Mouse (Mus musculus): ENCODE results near the gene Cyfip1. TPM values are rescaled to one million over a fixed set of nuclear protein-coding genes. Genes with fewer than 3 reads are reported as not detected.

Gene Cyfip1
- polyA plus RNA-seq, 1 experiment from 2014 or later = 54.5 TPM

DNA sequence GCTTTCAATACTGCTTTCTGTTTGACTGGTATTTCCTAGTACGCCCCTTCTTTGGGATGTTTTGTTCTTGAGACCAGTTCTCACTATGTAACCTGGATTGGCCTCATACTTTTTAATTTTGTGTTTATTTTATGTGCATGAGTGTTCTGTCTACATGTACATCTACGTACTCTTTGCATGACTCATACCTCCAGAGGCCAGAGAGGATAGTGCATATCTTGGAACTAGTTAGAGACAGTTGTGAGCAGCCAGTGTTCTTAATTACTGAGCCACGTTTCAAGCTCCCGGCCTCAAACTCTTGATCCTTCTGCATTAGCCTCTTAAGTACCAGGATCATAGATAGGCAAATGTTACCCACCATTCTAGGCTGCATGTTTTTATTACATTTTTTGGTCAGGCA lies 96.8 kb downstream of the Cyfip1 start:
- DNase-seq (ENCODE audit: low spot score) = no peak
- no peak overlapping the region for H3K4me3 ChIP-seq (ENCODE audit: low read depth, low read length)
- H3K27ac ChIP-seq (ENCODE audit: low read depth, low read length) = no peak overlapping the region
- WGBS = 89% methylated on average over 4 of the region's 4 CpGs
- H3K36me3 ChIP-seq (ENCODE audit: control insufficient read depth, insufficient read depth, low read length) = no peaks in the 10 kb centered on the region; the same call in 1 of the 2 replicates
- H3K27me3 ChIP-seq (replicated peaks; ENCODE audit: control insufficient read depth, insufficient read depth, low read length) = no peaks in the 10 kb centered on the region
- no peaks in the 10 kb centered on the region for H3K4me1 ChIP-seq (ENCODE audit: control insufficient read depth, insufficient read depth, low read length)
- H3K9me3 ChIP-seq (replicated peaks; ENCODE audit: control insufficient read depth, low read length) = no peaks in the 10 kb centered on the region
- no peak overlapping the region for H3K4me2 ChIP-seq (ENCODE audit: low read length)
- ATAC-seq = no peak
- H3K9ac ChIP-seq (ENCODE audit: low read length) = no peak overlapping the region

DNA sequence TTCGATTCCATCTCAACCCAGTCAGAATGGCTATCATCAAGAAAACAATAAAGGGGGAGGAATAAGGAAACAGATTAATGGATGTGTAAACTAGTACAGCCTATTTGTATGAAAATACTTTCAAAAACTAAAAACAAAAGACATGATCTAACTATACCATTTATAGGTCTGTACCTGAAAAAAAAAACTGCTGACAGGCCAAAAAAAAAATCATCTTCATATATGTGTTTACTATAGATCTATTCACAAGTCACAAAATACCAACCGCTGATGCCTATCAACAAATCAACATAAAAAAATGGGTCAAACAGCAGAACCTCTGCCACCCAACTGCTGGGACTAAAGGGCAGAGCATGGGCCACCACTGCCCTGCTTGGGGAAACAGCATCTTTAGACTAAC lies 114.5 kb downstream of the Cyfip1 start:
- no peak overlapping the region for H3K4me3 ChIP-seq (ENCODE audit: low read depth, low read length)
- DNase-seq (ENCODE audit: low spot score) (no peak), ATAC-seq (no peak)
- no peak overlapping the region for H3K4me2 ChIP-seq (ENCODE audit: low read length)
- H3K9ac ChIP-seq (ENCODE audit: low read length) = no peak overlapping the region
- WGBS = 97% methylated on average over 2 of the region's 2 CpGs
- H3K27me3 ChIP-seq (replicated peaks; ENCODE audit: control insufficient read depth, insufficient read depth, low read length) = no peaks in the 10 kb centered on the region
- 0 out of 2 replicates have a peak, but pooled peaks cover 6% of the 10 kb centered on the region for H3K9me3 ChIP-seq (replicated peaks; ENCODE audit: control insufficient read depth, low read length)
- 0 out of 2 replicates have a peak, but pooled peaks cover 1% of the 10 kb centered on the region for H3K4me1 ChIP-seq (ENCODE audit: control insufficient read depth, insufficient read depth, low read length)
- no peak overlapping the region for H3K27ac ChIP-seq (ENCODE audit: low read depth, low read length)
- H3K36me3 ChIP-seq (ENCODE audit: control insufficient read depth, insufficient read depth, low read length) = peaks cover 8% of the 10 kb centered on the region; the same call in 1 of the 2 replicates

GRCm38 (mm10) chr7:55957178-55957577 lies 115.6 kb downstream of the Cyfip1 start:
- H3K36me3 ChIP-seq (ENCODE audit: control insufficient read depth, insufficient read depth, low read length) = peaks cover 8% of the 10 kb centered on the region; the same call in 1 of the 2 replicates
- H3K4me3 ChIP-seq (ENCODE audit: low read depth, low read length) = no peak overlapping the region
- no peak overlapping the region for H3K27ac ChIP-seq (ENCODE audit: low read depth, low read length)
- 0 out of 2 replicates have a peak, but pooled peaks cover 2% of the 10 kb centered on the region for H3K4me1 ChIP-seq (ENCODE audit: control insufficient read depth, insufficient read depth, low read length)
- no peak overlapping the region for H3K4me2 ChIP-seq (ENCODE audit: low read length)
- ATAC-seq (no peak), DNase-seq (ENCODE audit: low spot score) (no peak)
- 0 out of 2 replicates have a peak, but pooled peaks cover 6% of the 10 kb centered on the region for H3K9me3 ChIP-seq (replicated peaks; ENCODE audit: control insufficient read depth, low read length)
- no peak overlapping the region for H3K9ac ChIP-seq (ENCODE audit: low read length)
- no peaks in the 10 kb centered on the region for H3K27me3 ChIP-seq (replicated peaks; ENCODE audit: control insufficient read depth, insufficient read depth, low read length)
- WGBS = 93% methylated on average over 3 of the region's 3 CpGs

- Histone ChIP-seq H3K4me3 (ENCODE audit: low read depth, low read length) (no peak overlapping the region), H3K4me1 (ENCODE audit: control insufficient read depth, insufficient read depth, low read length) (peaks cover 5% of the 10 kb centered on the region; the same call in 1 of the 2 replicates), H3K4me2 (ENCODE audit: low read length) (no peak overlapping the region), H3K9me3 (replicated peaks; ENCODE audit: control insufficient read depth, low read length) (0 out of 2 replicates have a peak, but pooled peaks cover 6% of the 10 kb centered on the region), H3K27me3 (replicated peaks; ENCODE audit: control insufficient read depth, insufficient read depth, low read length) (no peaks in the 10 kb centered on the region), H3K27ac (ENCODE audit: low read depth, low read length) (no peak overlapping the region), H3K9ac (ENCODE audit: low read length) (no peak overlapping the region), H3K36me3 (ENCODE audit: control insufficient read depth, insufficient read depth, low read length) (peaks cover 8% of the 10 kb centered on the region; the same call in 1 of the 2 replicates)
- 96% methylated on average over 4 of the region's 4 CpGs for WGBS
- ATAC-seq (no peak), DNase-seq (ENCODE audit: low spot score) (no peak)
Measured at GRCm38 (mm10) chr7:55957916-55958315, 116.4 kb downstream of the Cyfip1 start.

GRCm38 (mm10) chr7:55959801-55960200 lies 118.3 kb downstream of the Cyfip1 start:
- no peak overlapping the region for H3K4me3 ChIP-seq (ENCODE audit: low read depth, low read length)
- no peaks in the 10 kb centered on the region for H3K9me3 ChIP-seq (replicated peaks; ENCODE audit: control insufficient read depth, low read length)
- no peak overlapping the region for H3K9ac ChIP-seq (ENCODE audit: low read length)
- no peaks in the 10 kb centered on the region for H3K27me3 ChIP-seq (replicated peaks; ENCODE audit: control insufficient read depth, insufficient read depth, low read length)
- no peak for ATAC-seq
- H3K27ac ChIP-seq (ENCODE audit: low read depth, low read length) = no peak overlapping the region
- H3K4me1 ChIP-seq (ENCODE audit: control insufficient read depth, insufficient read depth, low read length) = peaks cover 9% of the 10 kb centered on the region; the same call in 1 of the 2 replicates
- no peak for DNase-seq (ENCODE audit: low spot score)
- no peaks in the 10 kb centered on the region for H3K36me3 ChIP-seq (ENCODE audit: control insufficient read depth, insufficient read depth, low read length)
- no peak overlapping the region for H3K4me2 ChIP-seq (ENCODE audit: low read length)
- WGBS = 96% methylated on average over 3 of the region's 3 CpGs

DNA sequence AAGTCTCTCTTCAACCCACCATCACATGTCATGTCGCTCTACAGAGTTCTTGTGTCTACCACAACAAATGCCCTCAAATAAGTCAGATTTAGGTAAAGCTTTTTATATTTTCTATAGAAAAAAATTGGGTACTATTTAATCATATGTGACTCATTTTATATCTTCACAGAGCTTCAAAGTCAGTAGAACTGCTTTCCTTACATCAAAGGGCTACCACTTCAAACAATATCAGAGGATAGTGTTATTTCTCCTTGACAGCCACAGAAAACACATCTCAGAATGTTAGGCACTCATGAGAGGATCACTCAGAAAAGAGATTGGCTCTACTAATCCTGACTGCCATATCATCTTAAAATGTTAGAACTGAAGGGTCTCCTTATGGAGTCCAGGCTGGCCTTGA lies 119.0 kb downstream of the Cyfip1 start:
- DNase-seq (ENCODE audit: low spot score) = no peak
- H3K36me3 ChIP-seq (ENCODE audit: control insufficient read depth, insufficient read depth, low read length) = no peaks in the 10 kb centered on the region
- no peak overlapping the region for H3K4me2 ChIP-seq (ENCODE audit: low read length)
- no peaks in the 10 kb centered on the region for H3K9me3 ChIP-seq (replicated peaks; ENCODE audit: control insufficient read depth, low read length)
- WGBS = 98% methylated on average over 1 of the region's 1 CpGs
- no peaks in the 10 kb centered on the region for H3K27me3 ChIP-seq (replicated peaks; ENCODE audit: control insufficient read depth, insufficient read depth, low read length)
- peaks cover 9% of the 10 kb centered on the region; the same call in 1 of the 2 replicates for H3K4me1 ChIP-seq (ENCODE audit: control insufficient read depth, insufficient read depth, low read length)
- no peak overlapping the region for H3K27ac ChIP-seq (ENCODE audit: low read depth, low read length)
- no peak overlapping the region for H3K4me3 ChIP-seq (ENCODE audit: low read depth, low read length)
- no peak for ATAC-seq
- H3K9ac ChIP-seq (ENCODE audit: low read length) = no peak overlapping the region

DNA sequence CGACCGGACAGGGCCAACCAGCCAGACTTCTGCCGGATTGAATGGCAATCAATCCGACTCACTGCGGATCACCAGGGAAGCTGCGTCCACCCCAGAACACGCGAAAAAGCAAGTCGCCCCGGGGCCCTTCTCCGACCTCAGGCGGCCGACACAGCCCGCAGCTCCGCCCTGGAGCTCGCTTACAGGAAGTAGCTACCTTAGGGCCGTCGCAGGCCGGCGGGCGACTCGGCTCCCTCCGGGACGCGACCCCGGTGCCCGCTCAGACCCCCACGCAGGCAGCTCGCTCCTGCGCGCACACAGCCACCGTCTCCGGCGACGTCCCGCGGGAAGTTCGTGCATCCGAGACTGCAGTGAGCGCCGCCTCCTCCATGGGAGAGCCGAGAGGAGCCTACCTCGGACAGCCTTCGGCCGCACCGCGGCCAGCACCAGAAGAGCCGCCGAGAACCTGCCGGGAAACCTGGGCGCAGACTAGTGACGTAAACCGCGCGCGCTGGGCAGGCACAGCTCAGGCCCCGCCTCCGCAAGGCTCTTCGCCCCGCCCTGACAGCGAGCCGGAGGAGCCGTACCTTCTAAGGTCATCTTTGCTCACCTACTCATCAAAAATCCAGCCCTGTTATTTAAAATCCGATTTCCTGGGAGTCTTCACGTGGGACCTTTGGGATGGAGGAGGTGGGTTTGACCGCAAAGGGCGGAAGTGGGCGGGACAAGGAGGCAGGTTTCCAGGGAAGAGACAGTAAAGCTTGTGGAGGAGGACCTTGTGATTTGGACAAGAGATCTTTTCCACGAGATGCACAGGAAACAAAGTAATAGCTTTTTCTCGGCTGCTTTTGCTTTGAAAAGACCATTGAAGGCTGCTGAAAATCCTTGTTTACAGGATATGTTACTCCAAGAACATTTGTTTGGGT lies 120.7 kb downstream of the Cyfip1 start, which contains the start of gene Nipa2:
Gene Nipa2 (minus strand): TSS at position 473 of the 905 bp plus-strand sequence.
- Histone ChIP-seq H3K36me3 (ENCODE audit: control insufficient read depth, insufficient read depth, low read length) (no peaks in the 10 kb centered on the region), H3K4me1 (ENCODE audit: control insufficient read depth, insufficient read depth, low read length) (peaks cover 9% of the 10 kb centered on the region; the same call in 1 of the 2 replicates), H3K4me2 (ENCODE audit: low read length) (peak within 1 kb of the TSS; percentile 78), H3K27ac (ENCODE audit: low read depth, low read length) (peak within 1 kb of the TSS; percentile 74), H3K9me3 (replicated peaks; ENCODE audit: control insufficient read depth, low read length) (no peaks in the 10 kb centered on the region), H3K4me3 (ENCODE audit: low read depth, low read length) (peak within 1 kb of the TSS; percentile 95), H3K27me3 (replicated peaks; ENCODE audit: control insufficient read depth, insufficient read depth, low read length) (no peaks in the 10 kb centered on the region), H3K9ac (ENCODE audit: low read length) (peak within 1 kb of the TSS; percentile 92)
- under 1% methylated on average over 70 of the region's 70 CpGs for WGBS
- DNase-seq (ENCODE audit: low spot score) = peak; percentile 92
- ATAC-seq = peak; percentile 98

DNA sequence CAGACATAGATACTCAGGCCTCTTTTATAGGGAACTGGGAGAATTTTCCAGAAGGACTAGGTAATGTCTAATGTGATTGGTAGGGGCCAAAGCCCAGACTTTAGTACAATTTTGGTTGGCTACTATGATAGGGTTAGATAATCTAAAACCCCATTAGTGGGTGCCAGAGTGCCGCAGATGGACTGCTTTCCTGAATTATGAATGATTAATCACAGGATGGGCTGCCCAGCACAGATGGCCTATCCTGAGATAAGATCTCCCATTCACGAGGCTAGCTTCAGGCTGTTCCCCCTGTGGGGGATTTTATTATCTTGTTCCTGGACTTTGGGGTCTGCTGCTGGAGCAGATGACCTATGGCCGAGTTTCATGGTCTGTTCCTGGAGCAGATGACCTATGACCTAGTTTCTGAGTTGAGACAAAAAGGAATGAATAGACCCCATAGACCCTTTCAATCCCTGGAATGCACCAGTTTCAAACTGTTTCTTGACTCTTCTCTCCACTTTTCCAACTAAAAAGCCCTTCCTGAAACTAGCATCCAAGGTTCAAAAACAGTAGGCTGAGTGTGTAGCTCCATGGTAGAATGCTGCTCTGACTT lies 125.4 kb downstream of the Cyfip1 start:
- no peak overlapping the region for H3K27ac ChIP-seq (ENCODE audit: low read depth, low read length)
- H3K27me3 ChIP-seq (replicated peaks; ENCODE audit: control insufficient read depth, insufficient read depth, low read length) = no peaks in the 10 kb centered on the region
- H3K36me3 ChIP-seq (ENCODE audit: control insufficient read depth, insufficient read depth, low read length) = no peaks in the 10 kb centered on the region
- H3K9ac ChIP-seq (ENCODE audit: low read length) = no peak overlapping the region
- H3K4me3 ChIP-seq (ENCODE audit: low read depth, low read length) = no peak overlapping the region
- H3K4me2 ChIP-seq (ENCODE audit: low read length) = no peak overlapping the region
- H3K4me1 ChIP-seq (ENCODE audit: control insufficient read depth, insufficient read depth, low read length) = peaks cover 7% of the 10 kb centered on the region; the same call in 1 of the 2 replicates
- H3K9me3 ChIP-seq (replicated peaks; ENCODE audit: control insufficient read depth, low read length) = no peaks in the 10 kb centered on the region
- no peak for DNase-seq (ENCODE audit: low spot score)
- whole genome bisulfite sequencing = 52% methylated on average over 3 of the region's 3 CpGs
- no peak for ATAC-seq
